Mouse (Mus musculus) midbrain, embryonic 10.5 days (tissue): ENCODE measurements around the gene Ube2m. TPM values are rescaled to one million over a fixed set of nuclear protein-coding genes. Genes with fewer than 3 reads are reported as not detected.

Source experiments
- DNase-seq: peaks from one replicate; pipeline ENCODE4 v3.0.0-alpha.2; 2017; ENCODE audit warnings: low spot score
- H3K27ac ChIP-seq: fragments of 300-500 bp; sonication (generic); replicated peaks from 2 replicates; pipeline ENCODE4 v1.5.1; 2016; ENCODE audit warnings: mild to moderate bottlenecking
- H3K27me3 ChIP-seq: fragments of 300-500 bp; sonication (generic); 2 replicates; pipeline ENCODE4 v1.6.1; 2016; ENCODE audit warnings: low read depth, mild to moderate bottlenecking; ENCODE audit not compliant: poor library complexity, severe bottlenecking
- H3K36me3 ChIP-seq: fragments of 300-500 bp; sonication (generic); 2 replicates; pipeline ENCODE4 v1.6.1; 2016; ENCODE audit warnings: mild to moderate bottlenecking, moderate library complexity
- H3K4me1 ChIP-seq: fragments of 300-500 bp; sonication (generic); 2 replicates; pipeline ENCODE4 v1.6.1; 2016
- H3K4me3 ChIP-seq: fragments of 300-500 bp; sonication (generic); 2 replicates; pipeline ENCODE4 v1.5.1; 2016; ENCODE audit warnings: mild to moderate bottlenecking, moderate library complexity
- H3K9me3 ChIP-seq: fragments of 300-500 bp; sonication (generic); replicated peaks from 2 replicates; pipeline ENCODE4 v1.6.1; 2016; ENCODE audit warnings: mild to moderate bottlenecking
- WGBS: fragments of 180-500 bp; shearing (Covaris S2); methylation state at CpG from one replicate; pipeline ENCODE4 v1.1.7; 2016; 5-methylcytosine and 5-hydroxymethylcytosine counted together
- polyA plus RNA-seq: library from polyadenylated mRNA; unstranded; fragments of >200 nt; fragmentation: Nextera tagmentation; extraction: Ambion mirVana; gene quantifications from 2 replicates; pipeline ENCODE4 v1.2.1, GENCODE M21; 2016

Ube2m gene
- polyA plus RNA-seq, 1 experiment from 2014 or later, result 84.5 TPM

- Histone ChIP-seq H3K4me3 (no peak overlapping the region), H3K27ac (no peak overlapping the region), H3K4me1 (peaks cover 54% of the 10 kb centered on the region), H3K27me3 (no peaks in the 10 kb centered on the region), H3K9me3 (no peaks in the 10 kb centered on the region), H3K36me3 (peaks cover 91% of the 10 kb centered on the region)
- DNase-seq, result no peak
- 80% methylated on average over 5 of the region's 5 CpGs for WGBS
These were observed 7.0 kb downstream of the Ube2m start for GRCm38 (mm10) chr7:13031069-13031468.

GRCm38 (mm10) chr7:13028986-13029385, 9.1 kb downstream of the Ube2m start:
- DNase-seq, result no peak
- H3K27ac ChIP-seq, result no peak overlapping the region
- H3K4me3 ChIP-seq, result 0 out of 2 replicates have a peak overlapping the region, but pooled peaks have one; percentile 12
- no peaks in the 10 kb centered on the region for H3K27me3 ChIP-seq
- H3K9me3 ChIP-seq, result no peaks in the 10 kb centered on the region
- WGBS, result 92% methylated on average over 4 of the region's 4 CpGs
- peaks cover 89% of the 10 kb centered on the region for H3K36me3 ChIP-seq
- peaks cover 50% of the 10 kb centered on the region for H3K4me1 ChIP-seq

DNA sequence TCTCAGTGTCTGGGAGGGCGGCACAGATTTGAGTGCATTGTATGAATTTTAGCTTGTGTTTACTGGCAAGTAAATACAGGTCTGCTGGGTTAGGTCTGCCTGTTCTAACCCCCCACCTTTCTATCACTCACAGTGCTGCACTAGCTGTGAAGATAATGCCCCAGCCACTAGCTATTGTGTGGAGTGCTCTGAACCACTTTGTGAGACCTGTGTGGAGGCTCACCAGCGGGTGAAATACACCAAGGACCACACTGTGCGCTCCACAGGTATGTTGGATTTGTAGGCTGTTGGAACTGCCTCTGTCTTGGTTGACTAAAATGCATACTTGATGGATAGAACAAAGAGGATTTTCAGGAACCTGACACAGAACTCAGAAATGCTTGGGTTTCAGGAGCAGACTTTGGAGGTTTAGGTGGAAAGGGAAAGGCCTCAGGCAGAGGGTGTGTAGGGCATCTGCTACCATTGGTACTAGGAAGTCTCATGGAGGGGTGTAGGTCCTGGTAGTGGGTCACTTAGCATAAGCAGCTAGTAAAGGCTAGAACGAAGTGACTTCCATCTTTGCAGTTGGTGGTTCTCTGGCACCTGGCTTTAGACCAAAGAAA, 12.5 kb downstream of the Ube2m start:
- H3K4me1 ChIP-seq, result peaks cover 39% of the 10 kb centered on the region
- H3K9me3 ChIP-seq, result no peaks in the 10 kb centered on the region
- no peak for DNase-seq
- no peaks in the 10 kb centered on the region for H3K27me3 ChIP-seq
- peak overlapping the region; percentile 98 for H3K27ac ChIP-seq
- WGBS, result 32% methylated on average over 4 of the region's 4 CpGs
- H3K36me3 ChIP-seq, result peaks cover 57% of the 10 kb centered on the region
- peak overlapping the region; percentile 78 for H3K4me3 ChIP-seq

- under 1% methylated on average over 35 of the region's 44 CpGs for WGBS
- Histone ChIP-seq H3K9me3 (no peaks in the 10 kb centered on the region), H3K27me3 (no peaks in the 10 kb centered on the region), H3K36me3 (peaks cover 49% of the 10 kb centered on the region), H3K4me3 (peak overlapping the region; percentile 78), H3K27ac (peak overlapping the region; percentile 98), H3K4me1 (peaks cover 39% of the 10 kb centered on the region)
- peak; percentile 85 for DNase-seq
These were observed 13.3 kb downstream of the Ube2m start for GRCm38 (mm10) chr7:13024805-13025204.

DNA sequence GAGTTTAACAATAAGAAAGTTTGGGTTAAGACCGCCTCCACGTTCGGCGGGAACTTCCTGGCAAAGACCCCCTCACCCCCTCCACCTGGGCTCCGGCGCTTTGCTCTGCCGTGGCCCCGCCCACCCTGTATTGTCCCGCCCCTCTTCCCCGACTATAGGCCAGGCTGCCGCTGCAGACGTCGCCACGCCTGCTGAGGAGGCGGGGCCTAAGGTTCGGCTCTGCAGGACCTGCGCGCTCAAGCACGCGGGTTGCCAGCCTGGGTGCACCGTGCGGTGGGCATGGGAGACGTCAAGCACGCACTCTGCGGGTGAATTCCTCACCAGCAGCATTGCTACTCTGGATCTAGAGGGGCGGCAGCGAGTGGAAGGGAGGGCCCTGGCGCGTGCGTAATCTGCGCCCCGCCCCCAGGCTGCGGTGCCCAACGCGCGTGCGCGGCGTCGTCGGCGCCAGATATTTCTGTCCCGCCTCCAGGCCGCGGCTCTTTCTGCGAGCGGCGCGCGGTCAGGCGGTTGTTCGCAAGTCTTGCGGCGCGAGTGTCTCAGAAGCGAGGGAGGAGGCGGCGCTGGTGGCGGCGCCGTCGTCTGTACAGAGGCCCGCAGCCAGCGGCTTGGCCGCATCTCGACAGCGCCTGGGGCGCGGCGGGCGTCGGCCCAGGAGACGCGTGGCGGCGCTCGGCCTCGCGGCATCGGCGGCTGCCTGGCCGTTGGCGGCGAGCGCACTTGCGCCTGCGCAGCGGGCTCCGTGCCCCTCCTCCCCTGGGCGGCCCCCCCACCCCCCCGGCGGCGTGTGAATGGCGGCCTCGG, 13.9 kb downstream of the Ube2m start:
- Histone ChIP-seq H3K27ac (peak overlapping the region; percentile 98), H3K36me3 (peaks cover 42% of the 10 kb centered on the region), H3K27me3 (no peaks in the 10 kb centered on the region), H3K4me3 (peak overlapping the region; percentile 78), H3K4me1 (peaks cover 39% of the 10 kb centered on the region), H3K9me3 (no peaks in the 10 kb centered on the region)
- under 1% methylated on average over 93 of the region's 95 CpGs for WGBS
- peak; percentile 97 for DNase-seq

GRCm38 (mm10) chr7:13022773-13023535, 15.1 kb downstream of the Ube2m start:
- peaks cover 39% of the 10 kb centered on the region for H3K4me1 ChIP-seq
- DNase-seq, result peak; percentile 90
- no peaks in the 10 kb centered on the region for H3K27me3 ChIP-seq
- H3K9me3 ChIP-seq, result no peaks in the 10 kb centered on the region
- peak overlapping the region; percentile 98 for H3K27ac ChIP-seq
- peak overlapping the region; percentile 78 for H3K4me3 ChIP-seq
- H3K36me3 ChIP-seq, result peaks cover 31% of the 10 kb centered on the region
- WGBS, result 4% methylated on average over 31 of the region's 31 CpGs

GRCm38 (mm10) chr7:13015217-13015616, 22.9 kb downstream of the Ube2m start:
- Histone ChIP-seq H3K27me3 (no peaks in the 10 kb centered on the region), H3K27ac (no peak overlapping the region), H3K36me3 (no peaks in the 10 kb centered on the region), H3K4me3 (no peak overlapping the region), H3K9me3 (no peaks in the 10 kb centered on the region), H3K4me1 (peaks cover 12% of the 10 kb centered on the region)
- WGBS, result 82% methylated on average over 1 of the region's 1 CpGs
- no peak for DNase-seq

DNA sequence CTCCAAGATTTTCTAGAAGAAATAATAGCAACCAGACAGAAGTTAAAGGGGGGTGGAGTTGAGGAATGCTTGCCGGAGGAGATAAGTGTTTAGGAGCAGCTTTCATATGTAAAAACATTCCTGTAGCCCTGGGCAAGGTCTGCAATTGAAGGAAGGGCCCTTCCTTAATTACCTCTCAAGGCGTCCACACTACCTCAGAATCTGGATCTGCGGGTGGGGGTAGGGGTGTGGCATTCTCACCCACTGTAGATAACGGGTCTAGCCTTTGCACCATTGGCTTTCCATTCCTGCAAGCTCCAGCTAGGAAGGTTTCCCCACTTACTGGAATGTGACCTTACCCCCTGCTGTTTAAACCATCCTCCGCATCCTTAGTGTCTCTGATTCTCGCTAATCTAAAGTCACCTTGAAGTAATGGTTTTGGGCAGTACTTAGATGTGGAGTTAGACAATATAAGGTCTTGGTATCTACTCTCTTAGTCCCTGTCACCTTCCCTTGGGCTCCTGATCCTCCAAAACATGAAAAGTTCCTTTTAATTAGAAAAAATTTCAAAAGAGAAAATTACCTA, 23.7 kb downstream of the Ube2m start:
- WGBS, result 34% methylated on average over 6 of the region's 6 CpGs
- no peak overlapping the region for H3K4me3 ChIP-seq
- H3K27me3 ChIP-seq, result no peaks in the 10 kb centered on the region
- no peaks in the 10 kb centered on the region for H3K36me3 ChIP-seq
- no peak for DNase-seq
- H3K27ac ChIP-seq, result no peak overlapping the region
- H3K9me3 ChIP-seq, result no peaks in the 10 kb centered on the region
- peaks cover 16% of the 10 kb centered on the region for H3K4me1 ChIP-seq

DNA sequence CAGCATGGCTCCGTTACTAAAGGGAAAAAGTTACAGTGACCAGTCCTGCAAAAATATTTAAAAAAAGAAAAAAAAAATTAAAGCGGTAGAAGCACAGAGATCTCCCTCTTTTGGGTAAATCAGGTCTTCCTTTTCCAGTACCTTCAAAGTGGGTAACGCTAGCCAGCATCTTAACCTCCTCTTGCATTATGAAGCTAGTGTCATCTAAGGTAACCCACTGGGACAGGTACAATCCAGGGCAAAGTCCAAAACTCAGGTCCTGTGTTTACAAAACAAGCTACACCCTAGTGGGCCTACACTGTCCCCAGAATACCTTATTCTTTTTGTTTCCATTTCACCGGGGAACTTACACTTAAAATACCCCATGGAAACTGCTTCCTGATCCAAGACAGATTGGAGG, 24.4 kb downstream of the Ube2m start:
- H3K4me3 ChIP-seq, result no peak overlapping the region
- H3K9me3 ChIP-seq, result no peaks in the 10 kb centered on the region
- DNase-seq, result no peak
- H3K27ac ChIP-seq, result no peak overlapping the region
- no peaks in the 10 kb centered on the region for H3K27me3 ChIP-seq
- no peaks in the 10 kb centered on the region for H3K36me3 ChIP-seq
- peaks cover 21% of the 10 kb centered on the region for H3K4me1 ChIP-seq
- WGBS, result 72% methylated on average over 4 of the region's 4 CpGs

GRCm38 (mm10) chr7:13010005-13010908, 27.8 kb downstream of the Ube2m start, which contains the start of gene Zbtb45:
Gene Zbtb45 (minus strand): TSS chr7:13010034.
- H3K27ac ChIP-seq, result peak within 1 kb of the TSS; percentile 97
- peaks cover 28% of the 10 kb centered on the region for H3K36me3 ChIP-seq
- 17% methylated on average over 26 of the region's 26 CpGs for WGBS
- H3K9me3 ChIP-seq, result no peaks in the 10 kb centered on the region
- peaks cover 22% of the 10 kb centered on the region for H3K27me3 ChIP-seq
- DNase-seq, result peak; percentile 41
- H3K4me3 ChIP-seq, result peak within 1 kb of the TSS; percentile 74
- H3K4me1 ChIP-seq, result peaks cover 34% of the 10 kb centered on the region

DNA sequence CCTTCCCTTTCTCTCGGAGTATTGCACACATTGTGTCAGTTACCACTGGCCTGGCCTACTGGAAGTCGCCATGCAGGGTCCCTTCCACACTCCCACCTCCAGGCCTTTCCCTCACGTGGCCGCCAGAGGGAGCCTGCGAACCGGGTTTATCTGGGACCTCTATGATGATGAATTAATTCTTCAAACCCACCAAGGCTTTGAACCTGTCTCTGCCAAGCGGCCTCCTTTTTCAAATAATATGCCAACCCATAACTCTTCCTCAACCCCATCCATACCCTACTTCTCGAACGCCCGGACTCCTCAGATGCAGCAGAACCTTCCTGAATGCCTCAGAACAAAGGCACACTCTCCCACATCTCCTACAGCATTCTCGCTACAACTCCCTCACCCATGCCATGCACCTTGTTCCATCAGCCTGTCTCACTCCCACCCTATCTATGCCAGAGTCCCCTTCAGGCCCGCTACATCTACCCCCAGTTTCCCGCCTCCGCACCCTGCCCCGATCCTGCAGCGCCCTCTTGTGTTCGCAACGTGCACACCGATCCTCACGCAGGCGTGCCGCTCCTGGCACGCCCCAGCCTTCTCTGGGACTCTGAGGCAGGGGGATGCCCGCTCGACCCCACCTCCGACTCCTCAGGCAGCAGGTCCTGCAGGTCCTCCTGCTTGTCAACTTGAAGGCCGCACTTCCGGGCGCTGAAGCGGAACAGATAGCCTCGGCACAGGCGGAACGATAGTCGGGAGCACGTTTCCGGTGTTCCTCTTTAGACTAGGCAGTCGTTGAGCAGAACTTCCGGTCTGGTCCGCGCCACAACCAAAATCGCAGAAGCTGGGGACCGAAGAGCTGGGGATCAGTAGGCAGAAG, 28.7 kb downstream of the Ube2m start:
- peak; percentile 98 for DNase-seq
- Histone ChIP-seq H3K4me3 (peak overlapping the region; percentile 74), H3K4me1 (peaks cover 34% of the 10 kb centered on the region), H3K9me3 (no peaks in the 10 kb centered on the region), H3K27me3 (peaks cover 22% of the 10 kb centered on the region), H3K36me3 (peaks cover 36% of the 10 kb centered on the region), H3K27ac (peak overlapping the region; percentile 97)
- under 1% methylated on average over 42 of the region's 42 CpGs for WGBS
